Mouse (Mus musculus) telencephalon, adult 2 months (tissue): Measurements from ENCODE around the gene Eif2b5.

Experiments
- DNase-seq: peaks from one replicate; pipeline ENCODE4 v3.0.0-alpha.2; 2011; ENCODE audit warnings: low read depth, low spot score

Eif2b5 gene

DNA sequence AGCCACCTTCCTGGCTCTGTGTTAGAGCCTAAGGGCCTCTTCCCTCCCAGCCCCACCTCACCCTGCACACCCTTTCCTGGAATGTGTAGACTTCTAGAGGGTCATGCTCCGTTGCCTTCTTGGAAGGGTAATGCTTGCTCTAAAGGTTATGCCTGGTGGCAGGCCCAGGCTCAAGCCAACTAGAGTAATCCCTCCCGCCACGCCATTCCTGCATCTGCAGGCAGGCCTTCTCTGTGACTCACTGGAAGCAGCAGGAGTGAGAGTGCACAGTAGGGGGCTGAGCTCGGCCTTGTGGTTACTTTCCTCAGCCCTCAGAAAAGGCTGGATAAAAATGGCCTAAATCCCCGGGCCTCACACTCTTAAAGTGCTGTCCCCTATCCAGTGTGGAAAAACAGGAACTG is 38.5 kb downstream of the Eif2b5 start:
- DNase-seq, result no peak

DNA sequence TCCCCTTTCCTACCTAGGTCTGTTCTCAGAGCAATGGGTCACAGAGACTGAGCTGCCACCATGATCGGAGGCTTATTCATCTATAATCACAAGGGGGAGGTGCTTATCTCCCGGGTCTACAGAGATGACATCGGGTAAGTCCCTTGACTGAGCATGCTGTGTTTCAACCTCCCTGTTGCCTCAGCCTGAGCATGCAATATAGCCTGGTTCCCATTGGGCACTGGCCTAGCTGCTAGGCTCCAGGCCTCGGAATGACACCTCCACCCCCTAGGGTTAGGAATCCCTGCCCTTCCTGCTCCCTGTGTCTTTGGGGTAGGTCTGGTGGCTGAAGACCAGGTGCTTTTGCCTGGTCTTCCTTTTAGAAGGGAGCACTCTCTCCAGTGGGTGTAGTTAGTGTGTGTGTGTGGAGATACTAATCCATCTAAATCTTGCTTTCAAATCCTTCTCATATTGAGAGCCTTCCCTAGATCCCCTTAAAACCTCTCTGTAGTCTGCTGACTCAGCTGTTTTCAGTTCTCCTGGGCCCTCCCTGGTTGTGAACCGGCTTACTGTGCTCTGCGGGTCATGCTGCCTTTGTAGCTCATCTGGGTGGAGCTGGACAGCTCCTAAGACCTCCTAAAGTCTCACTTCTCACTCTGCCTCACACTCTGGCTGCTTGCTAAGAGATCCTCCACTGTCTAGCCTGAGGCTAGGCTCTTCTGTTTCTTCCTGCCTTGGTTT is 39.1 kb downstream of the Eif2b5 start:
- DNase-seq, result no peak

DNA sequence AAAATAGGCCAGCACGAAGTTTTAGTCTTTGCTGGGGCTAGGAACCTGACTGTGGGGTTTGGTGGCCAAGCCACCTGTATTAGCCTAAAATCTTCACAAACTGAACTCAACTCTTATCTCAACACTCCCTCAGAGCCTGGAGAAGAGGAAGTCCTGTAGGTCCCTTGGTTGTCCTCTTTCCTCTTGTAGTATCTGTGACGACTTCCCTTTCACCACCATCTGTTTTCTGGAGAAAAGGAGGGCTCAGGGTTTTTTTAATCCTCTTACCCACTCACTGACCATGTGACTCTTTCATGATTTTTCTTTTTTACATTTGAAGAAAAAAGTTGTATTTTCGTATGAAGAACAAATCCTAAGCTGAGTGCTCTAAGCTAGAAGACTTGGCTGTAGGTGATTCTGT is 41.0 kb downstream of the Eif2b5 start:
- DNase-seq, result no peak

- DNase-seq, result no peak
Measured at GRCm38 (mm10) chr16:20540438-20540837, 41.8 kb downstream of the Eif2b5 start.

DNA sequence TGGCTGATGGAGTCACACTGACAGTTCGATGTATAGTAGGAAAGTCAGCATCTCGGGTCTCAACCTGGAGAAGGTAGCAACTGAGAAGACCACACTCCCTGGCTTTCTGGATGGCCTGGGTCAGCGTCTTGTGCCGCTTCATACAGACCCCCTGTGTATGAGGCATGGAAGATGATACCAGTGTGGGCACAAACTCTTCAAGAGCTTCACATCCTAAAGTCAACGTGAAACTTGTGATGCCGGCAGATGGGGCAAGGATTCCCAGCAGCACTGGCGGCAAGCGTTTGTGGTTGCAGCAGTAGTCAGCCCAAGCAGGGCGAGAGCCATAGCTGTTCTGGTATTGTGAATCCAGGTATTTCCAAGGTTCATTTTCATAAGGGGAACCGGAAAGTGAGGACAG is 47.1 kb downstream of the Eif2b5 start:
- DNase-seq, result no peak

- DNase-seq, result no peak
Measured at GRCm38 (mm10) chr16:20547423-20547822, 48.8 kb downstream of the Eif2b5 start.

- DNase-seq, result peak; percentile 99
Measured at GRCm38 (mm10) chr16:20548096-20548948, 49.7 kb downstream of the Eif2b5 start, which contains the start of gene Abcf3. TSS of gene Abcf3 (plus strand) at chr16:20548577.

DNA sequence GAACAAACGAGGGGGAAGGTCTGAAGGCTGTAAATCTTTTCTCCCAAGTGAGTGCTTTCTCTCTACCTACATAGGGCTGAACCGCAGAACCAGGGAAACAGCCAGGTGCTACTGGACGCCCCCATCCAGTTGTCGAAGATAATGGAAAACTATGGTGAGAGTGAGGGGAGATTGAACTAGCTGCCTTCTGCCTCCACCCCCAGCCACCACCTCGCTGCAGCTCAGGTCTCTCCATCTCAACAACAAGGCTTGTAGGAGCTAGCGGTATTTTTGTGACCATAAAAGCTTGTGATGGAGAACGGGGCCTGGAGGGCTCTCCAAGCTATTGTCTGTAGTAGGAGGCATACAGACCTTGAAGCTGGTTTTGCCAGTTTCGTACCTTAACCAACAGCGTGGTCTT is 50.5 kb downstream of the Eif2b5 start:
- DNase-seq, result no peak

DNA sequence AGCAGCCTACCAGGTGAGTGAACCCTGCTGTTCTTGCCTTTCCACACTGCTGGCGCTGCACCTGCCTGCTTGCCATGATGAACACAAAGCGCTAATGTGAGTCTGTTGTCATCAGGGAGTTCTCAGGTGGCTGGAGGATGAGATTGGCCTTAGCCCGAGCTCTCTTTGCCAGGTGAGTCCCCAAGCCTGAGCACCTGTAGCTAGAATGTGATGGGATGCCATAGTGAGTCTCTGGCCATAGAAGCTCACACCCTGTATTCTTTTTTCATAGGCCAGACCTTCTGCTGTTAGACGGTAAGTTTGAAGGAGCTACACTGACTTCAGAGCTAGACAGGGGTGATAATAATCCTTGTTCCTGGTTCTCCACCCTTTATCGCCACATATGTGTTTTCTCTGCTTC is 53.1 kb downstream of the Eif2b5 start:
- no peak for DNase-seq

DNA sequence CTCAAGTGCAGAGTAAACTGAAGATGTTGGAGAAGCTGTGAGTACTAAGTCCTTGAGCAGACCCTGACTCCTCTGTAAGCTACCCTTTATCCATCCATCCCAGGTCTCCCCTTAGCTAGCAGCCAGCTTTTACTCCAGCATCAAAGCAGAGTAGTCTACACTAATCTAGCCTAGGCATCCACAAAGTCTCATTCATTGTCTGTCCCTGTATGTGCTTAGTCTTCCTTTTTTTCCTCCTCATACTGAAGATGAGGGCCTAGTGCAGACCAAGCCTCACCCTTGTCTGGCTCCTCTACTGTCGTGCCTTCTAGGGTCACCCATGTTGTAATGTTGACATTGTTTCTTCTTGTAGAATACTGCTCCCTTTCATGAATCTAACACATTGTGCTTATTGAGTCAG is 54.0 kb downstream of the Eif2b5 start:
- DNase-seq, result no peak

- DNase-seq, result no peak
Measured at GRCm38 (mm10) chr16:20555000-20555399, 56.4 kb downstream of the Eif2b5 start.

DNA sequence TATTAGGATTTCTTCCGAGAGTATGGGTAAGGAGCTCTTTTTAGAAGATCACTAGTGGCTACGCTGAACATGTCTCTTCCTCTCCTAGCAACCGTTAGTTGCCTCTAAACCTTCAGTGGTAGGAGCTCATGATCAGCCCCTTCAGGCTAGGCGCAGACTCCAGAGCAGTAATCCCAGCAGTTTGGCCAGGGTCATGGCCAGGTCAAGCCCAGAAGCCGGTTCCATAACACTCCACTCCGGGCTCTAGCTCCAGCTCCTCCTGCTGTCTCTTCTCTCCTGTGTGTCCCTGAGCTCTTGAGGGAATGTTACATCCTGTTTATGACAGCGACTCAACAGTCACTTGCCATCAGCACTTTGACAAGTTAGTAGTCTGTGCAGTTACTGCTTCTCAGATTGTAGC is 58.8 kb downstream of the Eif2b5 start:
- DNase-seq, result no peak
